In the genomic region with DNA sequence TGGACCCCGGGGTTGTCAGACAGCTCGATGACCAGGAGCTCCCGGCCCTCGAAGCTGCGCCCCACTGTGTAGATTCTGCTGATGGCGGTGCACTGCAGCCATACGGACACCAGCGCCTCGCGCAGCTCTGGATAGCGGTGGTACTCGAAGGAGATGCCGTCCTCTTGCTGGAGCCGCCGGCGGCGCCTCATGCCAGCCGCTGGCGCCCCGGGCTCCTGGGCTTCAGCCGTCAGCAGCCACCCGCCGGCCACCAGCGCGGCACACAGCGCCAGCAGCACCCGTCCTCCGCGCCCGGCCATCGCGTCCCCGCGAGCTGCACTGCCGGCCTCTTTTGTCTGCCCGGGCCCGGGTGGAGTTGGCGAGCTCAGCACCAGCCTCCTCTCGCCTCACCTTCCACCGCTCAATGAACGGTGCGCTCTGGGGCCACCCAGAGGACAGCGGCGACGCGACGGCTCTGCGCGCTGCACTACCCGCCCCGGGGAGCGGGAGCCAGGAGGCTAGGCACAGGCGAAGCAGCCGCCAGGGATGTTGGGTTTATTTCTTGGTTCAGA, we compare ENCODE assay signal across 8 mouse cellular contexts. TPM values are rescaled to one million over a fixed set of nuclear protein-coding genes. Genes with fewer than 3 reads are reported as not detected.
DNase-seq lines count a peak whose midpoint lies in the region; ATAC-seq and TF ChIP-seq lines count a peak whose summit lies in the region.

A gene (minus strand): TSS at position 404 of the 551 bp plus-strand sequence.

- H3K4me3 ChIP-seq in heart, embryonic 11.5 days (ENCODE audit: low read depth, low read length), result peak within 1 kb of the TSS; percentile 61
- H3K4me3 ChIP-seq in kidney, embryonic 14.5 days (ENCODE audit: low read length), result peak within 1 kb of the TSS; percentile 58
- H3K4me3 ChIP-seq in limb, embryonic 12.5 days (replicated peaks), result peak within 1 kb of the TSS; percentile 70
- peak within 1 kb of the TSS; percentile 84 for H3K4me3 ChIP-seq in midbrain, embryonic 13.5 days (replicated peaks)

- no peaks in the 10 kb centered on the region for H3K27me3 ChIP-seq in heart, embryonic 11.5 days (ENCODE audit: control insufficient read depth, insufficient read depth, low read length)
- no peaks in the 10 kb centered on the region for H3K27me3 ChIP-seq in kidney, embryonic 14.5 days (ENCODE audit: control insufficient read depth, insufficient read depth, low read length)
- H3K27me3 ChIP-seq in limb, embryonic 12.5 days, result 0 out of 2 replicates have a peak, but pooled peaks cover 4% of the 10 kb centered on the region
- no peaks in the 10 kb centered on the region for H3K27me3 ChIP-seq in midbrain, embryonic 13.5 days

- TF ChIP-seq CTCF in brain, embryonic 14.5 days (IDR thresholded peaks at IDR 0.05; ENCODE audit: borderline replicate concordance, extremely low read depth, insufficient read depth, insufficient read length), result peak; percentile 66; the same call in 1 of the 2 replicates

- no peaks in the 10 kb centered on the region for H3K36me3 ChIP-seq in heart, embryonic 11.5 days (ENCODE audit: control insufficient read depth, insufficient read depth, low read length)
- no peaks in the 10 kb centered on the region for H3K36me3 ChIP-seq in kidney, embryonic 14.5 days (ENCODE audit: control insufficient read depth, insufficient read depth, low read length)
- H3K36me3 ChIP-seq in limb, embryonic 12.5 days, result no peaks in the 10 kb centered on the region
- H3K36me3 ChIP-seq in midbrain, embryonic 13.5 days, result no peaks in the 10 kb centered on the region

- ATAC-seq in heart, embryonic 11.5 days (replicated peaks; ENCODE audit: insufficient number of reproducible peaks, low FRiP score, low TSS enrichment), result peak; percentile 94
- ATAC-seq in kidney, embryonic 14.5 days (ENCODE audit: low FRiP score, low TSS enrichment), result peak; percentile 99
- ATAC-seq in limb, embryonic 12.5 days (ENCODE audit: insufficient number of reproducible peaks, insufficient read depth, low FRiP score, low TSS enrichment, low read depth), result peak; percentile 98
- peak; percentile 99 for ATAC-seq in midbrain, embryonic 13.5 days

- H3K9ac ChIP-seq in heart, embryonic 11.5 days (ENCODE audit: low read depth, low read length), result peak within 1 kb of the TSS; percentile 85
- peak within 1 kb of the TSS; percentile 75 for H3K9ac ChIP-seq in kidney, embryonic 14.5 days (ENCODE audit: low read depth, low read length)
- H3K9ac ChIP-seq in limb, embryonic 12.5 days (replicated peaks), result peak within 1 kb of the TSS; percentile 94
- peak within 1 kb of the TSS; percentile 99 for H3K9ac ChIP-seq in midbrain, embryonic 13.5 days (replicated peaks)

- no peaks in the 10 kb centered on the region for H3K9me3 ChIP-seq in heart, embryonic 11.5 days (replicated peaks; ENCODE audit: control insufficient read depth, low read length)
- H3K9me3 ChIP-seq in kidney, embryonic 14.5 days (ENCODE audit: control insufficient read depth, low read length), result no peaks in the 10 kb centered on the region
- no peaks in the 10 kb centered on the region for H3K9me3 ChIP-seq in limb, embryonic 12.5 days
- H3K9me3 ChIP-seq in midbrain, embryonic 13.5 days, result no peaks in the 10 kb centered on the region

- peak; percentile 83 for DNase-seq in 3T3-L1 (ENCODE audit: low read depth, low spot score)
- peak; percentile 95 for DNase-seq in brain, embryonic 14.5 days (ENCODE audit: low read depth)
- DNase-seq in fibroblast of lung, adult 2 months (ENCODE audit: low read depth), result peak; percentile 64
- peak; percentile 15 to 62 for DNase-seq in spleen, postnatal 4 days (ENCODE audit: low spot score in 2 of 2)

- peak within 1 kb of the TSS; percentile 83 for H3K4me2 ChIP-seq in heart, embryonic 11.5 days
- H3K4me2 ChIP-seq in kidney, embryonic 14.5 days (replicated peaks; ENCODE audit: low read depth, low read length), result peak within 1 kb of the TSS; percentile 91
- peak within 1 kb of the TSS; percentile 68 for H3K4me2 ChIP-seq in limb, embryonic 12.5 days
- peak within 1 kb of the TSS; percentile 67 for H3K4me2 ChIP-seq in midbrain, embryonic 13.5 days (replicated peaks)

- WGBS in heart, embryonic 11.5 days (ENCODE audit: insufficient replicate concordance), result under 1% methylated on average over 53 of the region's 54 CpGs
- WGBS in kidney, embryonic 14.5 days, result under 1% methylated on average over 54 of the region's 54 CpGs
- WGBS in limb, embryonic 12.5 days, result under 1% methylated on average over 54 of the region's 54 CpGs
- under 1% methylated on average over 53 of the region's 54 CpGs for WGBS in midbrain, embryonic 13.5 days

- H3K4me1 ChIP-seq in heart, embryonic 11.5 days (ENCODE audit: control insufficient read depth, insufficient read depth, low read length), result peaks cover 3% of the 10 kb centered on the region; the same call in 1 of the 2 replicates
- H3K4me1 ChIP-seq in kidney, embryonic 14.5 days (ENCODE audit: control insufficient read depth, insufficient read depth, low read length), result no peaks in the 10 kb centered on the region
- peaks cover 4% of the 10 kb centered on the region; the same call in 1 of the 2 replicates for H3K4me1 ChIP-seq in limb, embryonic 12.5 days (replicated peaks)
- H3K4me1 ChIP-seq in midbrain, embryonic 13.5 days (replicated peaks), result peaks cover 38% of the 10 kb centered on the region

- peak; percentile 96 for TF ChIP-seq POLR2A in brain, embryonic 14.5 days (IDR thresholded peaks at IDR 0.05; ENCODE audit: borderline replicate concordance, extremely low read depth, insufficient read depth, insufficient read length, poor library complexity, severe bottlenecking)

- peak within 1 kb of the TSS; percentile 87 for H3K27ac ChIP-seq in heart, embryonic 11.5 days (ENCODE audit: low read depth, low read length)
- peak within 1 kb of the TSS; percentile 69 for H3K27ac ChIP-seq in kidney, embryonic 14.5 days (ENCODE audit: low read depth, low read length)
- H3K27ac ChIP-seq in limb, embryonic 12.5 days, result peak within 1 kb of the TSS; percentile 96
- peak within 1 kb of the TSS; percentile 100 for H3K27ac ChIP-seq in midbrain, embryonic 13.5 days

RNA-seq across cellular contexts. Expression of the gene that starts here (rescaled TPM):
- 200 and 339 TPM in 2 replicates for polyA plus RNA-seq in brain, embryonic 14.5 days (2012; rRNA removed)
- polyA plus RNA-seq in heart, embryonic 11.5 days (2014; fragmentation: Nextera tagmentation; extraction: Ambion mirVana), result 116 and 122 TPM in 2 replicates
- 63.8 and 65.0 TPM in 2 replicates for polyA plus RNA-seq in kidney, embryonic 14.5 days (2014; fragmentation: Nextera tagmentation; extraction: Ambion mirVana)
- polyA plus RNA-seq in limb, embryonic 12.5 days (2016; fragmentation: Nextera tagmentation; extraction: Ambion mirVana), result 187 and 188 TPM in 2 replicates
- 676 and 719 TPM in 2 replicates for polyA plus RNA-seq in midbrain, embryonic 13.5 days (2015; fragmentation: Nextera tagmentation; extraction: Ambion mirVana)

Comparison
In these comparisons a context has a peak if more than half of its experiments do, and no peak if none do; other contexts are left out.
1. Peak in every context shown above with its lines: DNase-seq, ATAC-seq, H3K4me3 ChIP-seq and H3K27ac ChIP-seq.
2. DNase-seq: peak in every context shown above with its lines; median percentile 95 in brain, embryonic 14.5 days; 83 in 3T3-L1; 64 in fibroblast of lung, adult 2 months; 38 in spleen, postnatal 4 days.